Mouse (Mus musculus) erythroblast, embryonic 14.5 days (primary cell): Measurements from ENCODE around the gene Kbtbd2.

Experiments
- GATA1 ChIP-seq: IDR thresholded peaks from 2 replicates; pipeline ENCODE4 v1.6.1; 2012; ENCODE audit warnings: low read length, inconsistent platforms, mixed read lengths
- TAL1 ChIP-seq: IDR thresholded peaks from 3 replicates; pipeline ENCODE4 v1.6.1; 2012; ENCODE audit warnings: low read length, inconsistent platforms, mixed read lengths

DNA sequence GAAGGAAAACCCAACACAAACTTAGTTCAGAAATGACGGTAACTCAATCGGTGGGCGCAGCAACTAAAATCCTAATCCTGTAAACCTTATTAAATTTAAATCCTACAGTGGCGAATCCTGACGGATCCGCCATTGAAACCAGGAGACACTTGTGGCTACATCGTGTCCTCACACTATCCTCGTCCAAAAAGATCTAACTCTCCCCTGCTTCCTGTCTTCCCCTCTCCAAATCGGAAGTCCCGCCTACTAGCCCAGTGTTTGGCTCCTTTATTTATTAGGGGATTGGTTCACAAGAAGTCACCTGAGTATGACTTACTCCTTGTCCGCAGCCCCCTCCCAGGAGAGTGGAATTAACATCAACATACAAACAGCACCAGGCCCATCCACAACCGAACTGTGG, 39.6 kb upstream of the Kbtbd2 start:
- no peak for TF ChIP-seq GATA1
- no peak for TF ChIP-seq TAL1
